Mouse (Mus musculus) hindbrain, embryonic 11.5 days (tissue): ENCODE measurements around the gene Myt1l. TPM values are rescaled to one million over a fixed set of nuclear protein-coding genes. Genes with fewer than 3 reads are reported as not detected.
A peak's percentile ranks its signal among the peaks of the same experiment; 100 is the strongest.

Experiments used
- ATAC-seq: fragments of 200-750 bp; cut with Nextera tagmentation; 2 replicates; pipeline ENCODE4 v1.8.0; 2017; ENCODE audit warnings: mild to moderate bottlenecking, moderate TSS enrichment, moderate library complexity; ENCODE audit not compliant: low FRiP score
- DNase-seq: peaks from one replicate; pipeline ENCODE4 v3.0.0-alpha.2; 2015; ENCODE audit warnings: low spot score
- H3K27ac ChIP-seq: fragments of 300-500 bp; sonication (generic); 2 replicates; pipeline ENCODE4 v1.5.1; 2014; ENCODE audit warnings: mild to moderate bottlenecking, low read depth, low read length
- H3K27me3 ChIP-seq: fragments of 300-500 bp; sonication (generic); 2 replicates; pipeline ENCODE4 v1.6.1; 2014; ENCODE audit warnings: mild to moderate bottlenecking, low read length, moderate library complexity, mixed read lengths; ENCODE audit not compliant: control insufficient read depth, insufficient read depth
- H3K36me3 ChIP-seq: fragments of 300-500 bp; sonication (generic); 2 replicates; pipeline ENCODE4 v1.6.1; 2014; ENCODE audit warnings: mild to moderate bottlenecking, low read length, moderate library complexity, mixed read lengths; ENCODE audit not compliant: control insufficient read depth, insufficient read depth
- H3K4me1 ChIP-seq: fragments of 300-500 bp; sonication (generic); replicated peaks from 2 replicates; pipeline ENCODE4 v1.6.1; 2014; ENCODE audit warnings: low read length, mixed read lengths; ENCODE audit not compliant: control insufficient read depth, insufficient read depth
- H3K4me2 ChIP-seq: fragments of 300-500 bp; sonication (generic); replicated peaks from 2 replicates; pipeline ENCODE4 v1.6.1; 2014; ENCODE audit warnings: mild to moderate bottlenecking, low read depth, low read length
- H3K4me3 ChIP-seq: fragments of 300-500 bp; sonication (generic); 2 replicates; pipeline ENCODE4 v1.5.1; 2014; ENCODE audit warnings: low read depth, low read length
- H3K9ac ChIP-seq: fragments of 300-500 bp; sonication (generic); 2 replicates; pipeline ENCODE4 v1.6.1; 2014; ENCODE audit warnings: low read depth, low read length
- H3K9me3 ChIP-seq: fragments of 300-500 bp; sonication (generic); 2 replicates; pipeline ENCODE4 v1.6.1; 2016; ENCODE audit warnings: low read length; ENCODE audit not compliant: control insufficient read depth
- WGBS: fragments of 180-500 bp; shearing (Covaris S2); extraction: QIAGEN DNeasy Blood & Tissue Kit; methylation state at CpG from one replicate; pipeline ENCODE4 v1.1.7; 2014; 5-methylcytosine and 5-hydroxymethylcytosine counted together
- polyA plus RNA-seq: library from polyadenylated mRNA; unstranded; fragments of >200 nt; fragmentation: Nextera tagmentation; extraction: Ambion mirVana; gene quantifications from 2 replicates; pipeline ENCODE4 v1.2.1, GENCODE M21; 2014

Myt1l gene
- polyA plus RNA-seq, 1 experiment from 2014 or later = 30.9 TPM

DNA sequence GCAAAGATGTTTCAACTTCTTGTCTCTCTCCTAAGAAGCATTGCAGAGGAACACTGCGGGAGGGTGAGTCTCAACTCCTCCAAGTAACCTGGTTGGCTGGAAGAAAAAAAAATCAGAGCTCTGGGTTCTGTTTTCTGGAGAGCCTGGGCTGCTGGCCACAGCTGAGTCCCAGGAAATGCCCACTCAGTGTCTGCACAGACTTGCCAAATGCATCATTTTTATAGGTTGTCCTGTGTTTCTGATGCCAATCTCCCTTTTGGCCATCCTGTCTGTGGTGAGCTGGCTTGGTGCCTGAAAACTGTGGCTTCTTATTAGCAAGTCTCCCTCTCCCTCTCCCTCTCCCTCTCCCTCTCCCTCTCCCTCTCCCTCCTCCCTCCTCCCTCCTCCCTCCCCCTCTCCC, 65.6 kb downstream of the Myt1l start:
- H3K9me3 ChIP-seq = no peaks in the 10 kb centered on the region; the same call in 1 of the 2 replicates
- no peaks in the 10 kb centered on the region for H3K27me3 ChIP-seq
- no peak overlapping the region for H3K27ac ChIP-seq
- no peak overlapping the region for H3K9ac ChIP-seq
- H3K4me3 ChIP-seq = no peak overlapping the region
- H3K4me2 ChIP-seq = no peak overlapping the region
- no peaks in the 10 kb centered on the region for H3K4me1 ChIP-seq
- WGBS = 92% methylated on average over 1 of the region's 1 CpGs
- DNase-seq = no peak
- no peaks in the 10 kb centered on the region for H3K36me3 ChIP-seq
- no peak for ATAC-seq

DNA sequence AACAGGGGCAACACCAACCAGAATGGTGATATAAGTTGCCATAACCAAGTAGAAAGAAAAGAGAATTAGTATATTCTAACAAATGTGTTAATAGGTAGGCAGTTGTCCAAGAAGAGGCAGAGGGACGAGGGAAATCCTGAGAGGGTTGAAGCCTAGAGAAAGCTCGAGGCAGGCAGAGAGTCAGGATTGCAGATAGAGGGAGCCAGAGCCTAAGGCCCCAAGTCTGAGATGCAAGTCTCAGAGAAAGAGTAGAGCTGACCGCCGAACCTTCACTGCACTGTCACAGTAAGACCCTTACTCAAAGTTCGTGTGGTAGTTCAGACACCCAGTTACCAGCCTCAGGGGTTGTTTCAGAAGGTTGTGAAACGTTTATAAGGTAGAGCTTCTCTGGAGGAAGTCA, 71.7 kb downstream of the Myt1l start:
- DNase-seq = peak; percentile 13
- ATAC-seq = no peak
- no peaks in the 10 kb centered on the region for H3K36me3 ChIP-seq
- no peak overlapping the region for H3K27ac ChIP-seq
- H3K4me3 ChIP-seq = no peak overlapping the region
- H3K9me3 ChIP-seq = no peaks in the 10 kb centered on the region
- H3K4me2 ChIP-seq = no peak overlapping the region
- no peaks in the 10 kb centered on the region for H3K4me1 ChIP-seq
- 57% methylated on average over 6 of the region's 6 CpGs for WGBS
- no peak overlapping the region for H3K9ac ChIP-seq
- H3K27me3 ChIP-seq = no peaks in the 10 kb centered on the region

DNA sequence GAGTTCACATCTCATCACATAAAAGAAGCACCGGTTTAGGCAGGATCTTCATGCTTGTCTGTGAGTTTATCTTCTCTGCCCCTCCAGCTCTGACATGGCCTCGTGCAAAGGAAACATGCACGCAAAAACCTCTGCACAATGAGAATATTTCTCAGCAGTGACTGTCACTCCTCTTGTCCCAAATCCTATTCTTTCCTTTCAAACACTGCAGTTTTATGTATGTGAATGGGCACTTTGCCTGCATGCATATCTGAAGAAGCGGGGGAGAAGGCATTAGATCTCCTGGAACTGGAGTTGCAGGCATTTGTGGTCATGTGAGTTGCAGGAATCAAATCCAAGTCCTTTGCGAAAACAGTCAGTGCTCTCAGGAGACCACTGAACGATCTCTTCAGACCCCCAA, 73.0 kb downstream of the Myt1l start:
- H3K9me3 ChIP-seq = no peaks in the 10 kb centered on the region
- no peaks in the 10 kb centered on the region for H3K27me3 ChIP-seq
- H3K4me2 ChIP-seq = no peak overlapping the region
- no peaks in the 10 kb centered on the region for H3K4me1 ChIP-seq
- H3K9ac ChIP-seq = no peak overlapping the region
- H3K36me3 ChIP-seq = no peaks in the 10 kb centered on the region
- H3K27ac ChIP-seq = no peak overlapping the region
- WGBS = 85% methylated on average over 6 of the region's 6 CpGs
- no peak for DNase-seq
- ATAC-seq = no peak
- no peak overlapping the region for H3K4me3 ChIP-seq

DNA sequence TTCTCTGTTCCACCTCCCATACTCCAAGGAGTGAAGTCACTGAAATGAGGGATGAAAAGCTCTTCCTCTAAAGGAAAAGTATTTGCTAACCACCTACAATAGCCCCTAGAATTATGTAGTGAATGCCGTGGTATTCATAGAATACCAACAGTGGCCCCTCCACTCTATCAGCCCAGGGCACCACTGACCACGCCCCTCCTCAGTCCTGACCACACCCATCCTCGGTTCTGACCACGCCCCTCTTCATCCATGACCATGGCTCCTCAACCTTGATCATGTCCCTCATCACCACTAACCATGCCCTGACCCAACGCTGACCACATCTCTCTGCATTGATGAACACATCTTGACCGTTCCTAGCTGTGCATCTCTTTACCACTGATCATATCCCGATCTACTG, 76.5 kb downstream of the Myt1l start:
- H3K9ac ChIP-seq = no peak overlapping the region
- no peak overlapping the region for H3K4me2 ChIP-seq
- DNase-seq (no peak), ATAC-seq (no peak)
- no peak overlapping the region for H3K4me3 ChIP-seq
- H3K4me1 ChIP-seq = no peaks in the 10 kb centered on the region
- H3K36me3 ChIP-seq = no peaks in the 10 kb centered on the region
- no peaks in the 10 kb centered on the region for H3K9me3 ChIP-seq
- no peak overlapping the region for H3K27ac ChIP-seq
- 85% methylated on average over 7 of the region's 7 CpGs for WGBS
- H3K27me3 ChIP-seq = no peaks in the 10 kb centered on the region

DNA sequence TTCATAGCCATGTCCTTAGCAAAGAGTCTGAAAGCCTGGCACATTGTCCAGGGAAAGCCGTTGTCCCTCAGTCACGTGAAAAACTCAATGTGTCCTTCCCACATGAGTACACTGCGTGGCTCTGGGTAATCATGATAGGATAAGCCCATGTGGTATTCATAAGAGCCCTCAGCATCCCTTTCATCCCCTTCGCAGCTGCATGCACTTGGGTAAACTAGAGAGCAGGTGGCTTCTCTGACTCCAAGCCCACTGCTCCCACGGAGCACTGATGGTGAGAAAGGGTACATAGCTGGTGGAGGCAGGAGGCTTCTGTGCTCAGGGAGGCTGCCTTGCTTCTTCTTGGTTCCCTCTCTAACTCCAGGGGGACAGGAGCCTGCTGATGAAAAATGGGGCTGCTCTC, 76.9 kb downstream of the Myt1l start:
- H3K9me3 ChIP-seq = no peaks in the 10 kb centered on the region
- no peak for DNase-seq
- no peak for ATAC-seq
- no peak overlapping the region for H3K27ac ChIP-seq
- H3K4me1 ChIP-seq = no peaks in the 10 kb centered on the region
- H3K27me3 ChIP-seq = no peaks in the 10 kb centered on the region
- no peak overlapping the region for H3K9ac ChIP-seq
- H3K4me3 ChIP-seq = no peak overlapping the region
- no peaks in the 10 kb centered on the region for H3K36me3 ChIP-seq
- no peak overlapping the region for H3K4me2 ChIP-seq
- 88% methylated on average over 5 of the region's 5 CpGs for WGBS

DNA sequence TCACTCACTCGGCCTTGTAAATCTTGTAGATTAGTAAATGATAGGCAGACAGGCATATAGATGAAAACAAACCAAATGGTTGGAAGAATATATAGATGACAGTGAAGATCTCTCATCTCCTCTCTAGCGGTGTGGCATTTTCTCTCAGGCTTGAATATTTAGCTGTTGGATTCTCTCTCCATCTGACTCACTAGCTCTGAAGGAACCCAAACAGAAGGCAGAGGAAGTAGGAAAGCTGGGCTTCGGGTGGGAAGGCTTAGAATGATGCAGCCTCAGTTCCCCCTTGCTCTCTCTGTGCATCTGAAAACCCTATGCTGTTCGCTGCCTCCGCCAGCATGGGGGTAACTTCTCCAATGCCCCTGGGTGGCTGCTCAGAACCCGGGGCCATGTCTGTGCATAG, 78.0 kb downstream of the Myt1l start:
- H3K4me3 ChIP-seq = no peak overlapping the region
- H3K36me3 ChIP-seq = no peaks in the 10 kb centered on the region
- H3K4me2 ChIP-seq = no peak overlapping the region
- no peaks in the 10 kb centered on the region for H3K9me3 ChIP-seq
- H3K27me3 ChIP-seq = no peaks in the 10 kb centered on the region
- DNase-seq = no peak
- no peak for ATAC-seq
- H3K27ac ChIP-seq = no peak overlapping the region
- 85% methylated on average over 6 of the region's 6 CpGs for whole genome bisulfite sequencing
- H3K9ac ChIP-seq = no peak overlapping the region
- H3K4me1 ChIP-seq = no peaks in the 10 kb centered on the region

DNA sequence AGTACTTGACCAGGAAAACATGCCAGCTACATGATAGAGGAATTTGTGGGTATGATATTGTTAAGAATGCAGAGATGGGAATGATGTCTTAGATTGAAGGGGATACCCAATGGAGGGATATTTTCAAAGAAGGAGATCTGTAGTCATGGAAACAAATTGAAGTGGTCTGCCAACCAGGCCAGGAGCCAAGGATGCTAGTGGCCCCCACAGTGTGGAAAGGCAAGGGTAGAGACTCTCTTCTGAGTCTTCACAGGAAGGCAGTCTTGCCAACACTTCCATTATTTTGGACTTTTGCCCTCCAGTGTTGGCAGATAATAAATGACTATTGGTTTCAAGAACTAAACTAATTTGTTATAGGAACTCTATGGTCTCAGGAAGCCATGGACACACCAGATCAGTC, 89.6 kb downstream of the Myt1l start:
- no peak overlapping the region for H3K27ac ChIP-seq
- no peak for ATAC-seq
- no peak for DNase-seq
- no peak overlapping the region for H3K9ac ChIP-seq
- no peaks in the 10 kb centered on the region for H3K36me3 ChIP-seq
- no peak overlapping the region for H3K4me3 ChIP-seq
- no peak overlapping the region for H3K4me2 ChIP-seq
- H3K9me3 ChIP-seq = no peaks in the 10 kb centered on the region
- no peaks in the 10 kb centered on the region for H3K4me1 ChIP-seq
- no peaks in the 10 kb centered on the region for H3K27me3 ChIP-seq

DNA sequence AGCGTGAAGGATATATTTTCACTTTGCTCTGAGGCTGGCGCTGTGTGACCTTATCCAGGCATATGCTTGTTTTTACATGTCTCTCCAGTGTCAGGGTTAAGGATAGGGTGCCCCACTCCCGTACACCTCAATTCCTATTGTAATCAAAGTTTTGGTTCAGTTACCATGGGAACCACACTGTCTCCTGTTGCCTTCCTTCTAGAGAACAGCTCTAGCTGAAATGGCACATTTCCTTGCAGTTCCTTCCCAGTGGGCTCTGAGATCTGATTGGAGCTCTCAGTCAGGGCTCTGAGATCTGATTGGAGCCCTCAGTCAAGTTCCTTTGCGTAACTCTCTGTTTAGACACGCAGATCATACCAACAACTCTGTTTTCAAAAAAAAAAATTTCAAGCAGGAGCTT, 93.3 kb downstream of the Myt1l start:
- Histone ChIP-seq H3K36me3 (no peaks in the 10 kb centered on the region), H3K9ac (no peak overlapping the region), H3K9me3 (no peaks in the 10 kb centered on the region), H3K27ac (no peak overlapping the region), H3K4me2 (no peak overlapping the region), H3K4me1 (no peaks in the 10 kb centered on the region; the same call in 1 of the 2 replicates), H3K27me3 (no peaks in the 10 kb centered on the region), H3K4me3 (no peak overlapping the region)
- 71% methylated on average over 5 of the region's 5 CpGs for WGBS
- no peak for DNase-seq
- ATAC-seq = no peak

DNA sequence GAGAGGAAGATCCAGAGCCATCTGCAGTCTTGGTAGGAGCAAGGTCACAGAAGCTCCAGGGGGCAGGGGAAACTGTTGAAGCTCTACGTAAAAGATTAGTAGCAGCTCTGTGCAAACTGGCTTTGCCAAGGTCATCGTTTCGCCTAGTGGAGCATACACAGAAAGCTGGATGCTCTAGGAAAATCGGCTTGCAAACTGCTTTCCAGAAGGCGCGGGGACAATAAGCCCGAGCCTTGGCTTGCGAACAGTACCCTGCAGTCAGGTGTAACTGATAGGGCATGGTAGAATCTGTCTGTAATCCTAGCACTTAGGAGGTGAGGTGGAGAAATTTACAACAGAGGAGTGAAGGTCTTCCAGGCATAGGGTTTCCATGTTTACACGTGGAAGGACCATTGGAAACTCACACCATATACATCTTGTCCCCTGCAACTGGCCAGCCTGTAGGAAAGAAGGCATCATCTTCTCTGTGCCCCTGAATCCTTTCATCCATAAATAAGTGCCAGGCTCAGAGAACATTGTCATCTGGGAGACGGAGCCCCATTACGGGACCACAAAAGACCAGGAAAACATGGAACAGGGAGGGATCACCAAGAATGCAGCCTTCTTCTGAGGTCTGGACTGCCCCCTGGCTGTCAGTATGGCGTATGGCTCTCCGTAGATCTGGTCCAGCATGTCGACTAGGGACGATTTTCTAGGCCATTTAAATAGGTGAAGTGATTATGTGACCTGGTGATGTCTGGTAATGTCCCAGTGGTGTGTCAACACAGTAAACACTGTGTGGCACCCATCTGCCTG, 100.0 kb downstream of the Myt1l start:
- Histone ChIP-seq H3K4me2 (no peak overlapping the region), H3K4me1 (peaks cover 2% of the 10 kb centered on the region; the same call in 1 of the 2 replicates), H3K27ac (no peak overlapping the region), H3K27me3 (no peaks in the 10 kb centered on the region), H3K9ac (no peak overlapping the region), H3K36me3 (no peaks in the 10 kb centered on the region), H3K9me3 (no peaks in the 10 kb centered on the region), H3K4me3 (no peak overlapping the region)
- ATAC-seq = peak; percentile 38; the same call in 1 of the 2 replicates
- peak; percentile 46 for DNase-seq
- 71% methylated on average over 15 of the region's 15 CpGs for WGBS
